Mouse (Mus musculus) ES-E14 (cell line): Measurements from ENCODE around the gene Arhgap24.

ENCODE experiments used
- HCFC1 ChIP-seq: IDR thresholded peaks from 2 replicates; pipeline ENCODE4 v1.6.1; 2012; ENCODE audit warnings: low read length, inconsistent platforms, borderline replicate concordance; ENCODE audit not compliant: insufficient read depth
- MAFK ChIP-seq: IDR thresholded peaks from 2 replicates; pipeline ENCODE4 v1.6.1; 2014; ENCODE audit warnings: mild to moderate bottlenecking, low read depth, low read length, inconsistent platforms; ENCODE audit not compliant: insufficient read depth
- ZC3H11A ChIP-seq: IDR thresholded peaks from 2 replicates; pipeline ENCODE4 v1.6.1; 2012; ENCODE audit warnings: low read depth, mild to moderate bottlenecking, inconsistent platforms, low read length, borderline replicate concordance

- TF ChIP-seq HCFC1, result no peak
- TF ChIP-seq ZC3H11A, result no peak
- TF ChIP-seq MAFK, result no peak
These were observed 285.9 kb downstream of the Arhgap24 start for GRCm38 (mm10) chr5:102767058-102767444.
